Mouse (Mus musculus) intestine, postnatal 0 days (tissue): ENCODE measurements around the gene Anp32b. TPM values are rescaled to one million over a fixed set of nuclear protein-coding genes. Genes with fewer than 3 reads are reported as not detected.

ENCODE experiments used
- ATAC-seq: fragments of 200-750 bp; cut with Nextera tagmentation; 2 replicates; pipeline ENCODE4 v1.8.0; 2017; ENCODE audit warnings: mild to moderate bottlenecking, moderate TSS enrichment, moderate library complexity
- H3K27ac ChIP-seq: fragments of 300-500 bp; sonication (generic); 2 replicates; pipeline ENCODE4 v1.5.1; 2014; ENCODE audit warnings: mild to moderate bottlenecking, low read depth, low read length, moderate library complexity
- H3K27me3 ChIP-seq: fragments of 300-500 bp; sonication (generic); replicated peaks from 2 replicates; pipeline ENCODE4 v1.6.1; 2014; ENCODE audit warnings: low read length, mixed read lengths; ENCODE audit not compliant: control insufficient read depth, insufficient read depth
- H3K36me3 ChIP-seq: fragments of 300-500 bp; sonication (generic); 2 replicates; pipeline ENCODE4 v1.6.1; 2014; ENCODE audit warnings: mild to moderate bottlenecking, moderate library complexity; ENCODE audit not compliant: control insufficient read depth, insufficient read depth
- H3K4me1 ChIP-seq: fragments of 300-500 bp; sonication (generic); replicated peaks from 2 replicates; pipeline ENCODE4 v1.6.1; 2014; ENCODE audit warnings: antibody characterized with exemption, low read length, mixed read lengths; ENCODE audit not compliant: control insufficient read depth, insufficient read depth
- H3K4me2 ChIP-seq: fragments of 300-500 bp; sonication (generic); replicated peaks from 2 replicates; pipeline ENCODE4 v1.6.1; 2014; ENCODE audit warnings: low read depth, mild to moderate bottlenecking, moderate library complexity
- H3K4me3 ChIP-seq: fragments of 300-500 bp; sonication (generic); 2 replicates; pipeline ENCODE4 v1.5.1; 2014; ENCODE audit warnings: low read depth, low read length
- H3K9ac ChIP-seq: fragments of 300-500 bp; sonication (generic); 2 replicates; pipeline ENCODE4 v1.6.1; 2014; ENCODE audit warnings: mild to moderate bottlenecking, low read depth, low read length
- H3K9me3 ChIP-seq: fragments of 300-500 bp; sonication (generic); 2 replicates; pipeline ENCODE4 v1.6.1; 2016; ENCODE audit warnings: mixed run types; ENCODE audit not compliant: control insufficient read depth
- CTCF ChIP-seq: sonication (generic); IDR thresholded peaks from 2 replicates; pipeline ENCODE4 v1.5.1; 2016; ENCODE audit warnings: low read depth, mild to moderate bottlenecking, control low read depth, antibody characterized with exemption, moderate library complexity
- WGBS: fragments of 180-500 bp; shearing (Covaris S2); extraction: QIAGEN DNeasy Blood & Tissue Kit; methylation state at CpG from one replicate; pipeline ENCODE4 v1.1.7; 2014; 5-methylcytosine and 5-hydroxymethylcytosine counted together
- polyA plus RNA-seq: library from polyadenylated mRNA; unstranded; fragments of >200 nt; fragmentation: Nextera tagmentation; extraction: Ambion mirVana; gene quantifications from 2 replicates; pipeline ENCODE4 v1.2.1, GENCODE M21; 2015

Gene Anp32b
- polyA plus RNA-seq, 1 experiment from 2014 or later: 98.5 TPM

- Histone ChIP-seq H3K27ac (no peak overlapping the region), H3K36me3 (0 out of 2 replicates have a peak, but pooled peaks cover 6% of the 10 kb centered on the region), H3K9me3 (no peaks in the 10 kb centered on the region), H3K4me2 (no peak overlapping the region), H3K4me3 (no peak overlapping the region), H3K27me3 (no peaks in the 10 kb centered on the region), H3K4me1 (0 out of 2 replicates have a peak, but pooled peaks cover 7% of the 10 kb centered on the region), H3K9ac (no peak overlapping the region)
- ATAC-seq: no peak
- TF ChIP-seq CTCF: no peak
- 82% methylated on average over 3 of the region's 3 CpGs for WGBS
Measured at GRCm38 (mm10) chr4:46457186-46457585, 6.5 kb downstream of the Anp32b start.

GRCm38 (mm10) chr4:46458411-46458810, 7.7 kb downstream of the Anp32b start:
- Histone ChIP-seq H3K36me3 (peaks cover 11% of the 10 kb centered on the region), H3K4me1 (no peaks in the 10 kb centered on the region), H3K4me2 (no peak overlapping the region), H3K27me3 (no peaks in the 10 kb centered on the region), H3K27ac (no peak overlapping the region), H3K9me3 (no peaks in the 10 kb centered on the region), H3K9ac (no peak overlapping the region), H3K4me3 (no peak overlapping the region)
- no peak for ATAC-seq
- TF ChIP-seq CTCF: peak; percentile 34; the same call in 1 of the 2 replicates
- 88% methylated on average over 2 of the region's 2 CpGs for WGBS

GRCm38 (mm10) chr4:46463130-46463830, 12.6 kb downstream of the Anp32b start:
- peak; percentile 60; the same call in 1 of the 2 replicates for ATAC-seq
- no peaks in the 10 kb centered on the region for H3K4me1 ChIP-seq
- peak; percentile 74 for TF ChIP-seq CTCF
- no peaks in the 10 kb centered on the region for H3K9me3 ChIP-seq
- H3K9ac ChIP-seq: no peak overlapping the region
- H3K27me3 ChIP-seq: no peaks in the 10 kb centered on the region
- H3K4me3 ChIP-seq: no peak overlapping the region
- WGBS: 78% methylated on average over 7 of the region's 7 CpGs
- H3K4me2 ChIP-seq: no peak overlapping the region
- peaks cover 58% of the 10 kb centered on the region for H3K36me3 ChIP-seq
- H3K27ac ChIP-seq: no peak overlapping the region

- ATAC-seq: no peak
- H3K36me3 ChIP-seq: peaks cover 80% of the 10 kb centered on the region
Measured at GRCm38 (mm10) chr4:46465740-46466139, 15.0 kb downstream of the Anp32b start.

GRCm38 (mm10) chr4:46475101-46475500, 24.4 kb downstream of the Anp32b start:
- Histone ChIP-seq H3K4me1 (no peaks in the 10 kb centered on the region), H3K9me3 (no peaks in the 10 kb centered on the region), H3K4me2 (no peak overlapping the region), H3K36me3 (peaks cover 55% of the 10 kb centered on the region), H3K27ac (no peak overlapping the region), H3K4me3 (no peak overlapping the region), H3K27me3 (no peaks in the 10 kb centered on the region), H3K9ac (no peak overlapping the region)
- TF ChIP-seq CTCF: no peak
- WGBS: 91% methylated on average over 5 of the region's 5 CpGs
- ATAC-seq: no peak

More at GRCm38 (mm10) chr4:46465740-46466139, 15.0 kb downstream of the Anp32b start:
- Histone ChIP-seq H3K27me3 (no peaks in the 10 kb centered on the region), H3K9me3 (no peaks in the 10 kb centered on the region), H3K4me1 (no peaks in the 10 kb centered on the region), H3K9ac (no peak overlapping the region), H3K4me3 (no peak overlapping the region), H3K4me2 (no peak overlapping the region), H3K27ac (no peak overlapping the region)
- peak; percentile 61 for TF ChIP-seq CTCF
- WGBS: 85% methylated on average over 3 of the region's 3 CpGs

- Histone ChIP-seq H3K9me3 (no peaks in the 10 kb centered on the region), H3K4me1 (no peaks in the 10 kb centered on the region), H3K27ac (no peak overlapping the region), H3K9ac (no peak overlapping the region), H3K36me3 (peaks cover 20% of the 10 kb centered on the region), H3K4me3 (no peak overlapping the region), H3K4me2 (no peak overlapping the region), H3K27me3 (no peaks in the 10 kb centered on the region)
- TF ChIP-seq CTCF: no peak
- ATAC-seq: no peak
- 98% methylated on average over 2 of the region's 2 CpGs for WGBS
Measured at GRCm38 (mm10) chr4:46479081-46479480, 28.4 kb downstream of the Anp32b start.
